Comparison of ENCODE assay signal across 8 mouse cellular contexts in the genomic region with DNA sequence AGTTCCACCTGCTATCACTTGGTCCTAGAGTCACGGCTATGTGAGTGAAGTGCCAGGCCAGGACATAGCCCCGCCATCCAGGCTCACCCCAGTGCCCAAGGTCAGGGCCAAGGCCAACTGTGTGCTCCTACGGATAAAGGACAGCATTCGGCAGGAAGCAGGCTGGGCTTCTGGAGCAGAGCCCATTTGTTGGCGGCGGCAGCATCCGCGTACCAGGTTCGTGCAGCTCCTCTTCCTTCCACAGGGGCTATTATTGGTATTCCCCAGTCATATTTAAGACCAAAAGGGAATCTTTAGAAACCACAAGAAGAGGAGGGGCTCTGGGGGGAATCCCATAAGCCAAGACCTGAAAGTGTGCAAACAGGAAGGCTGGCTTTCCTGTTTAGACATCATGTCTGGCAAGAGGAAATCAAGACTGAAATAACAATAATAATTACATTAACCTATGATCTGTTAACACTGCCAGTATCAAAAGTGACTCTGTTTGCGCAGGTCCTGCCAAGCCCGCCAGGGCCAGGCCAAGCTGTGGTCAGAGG.
DNase-seq lines count a peak whose midpoint lies in the region; ATAC-seq and TF ChIP-seq lines count a peak whose summit lies in the region.

No protein-coding gene starts in this region.

- intact Hi-C loops in left cerebral cortex, postnatal 36 days (cut with DNase I): no loop called here

- no peaks in the 10 kb centered on the region for H3K9me3 ChIP-seq in embryonic facial prominence, embryonic 13.5 days
- H3K9me3 ChIP-seq in embryonic facial prominence, embryonic 10.5 days: 0 out of 2 replicates have a peak, but pooled peaks cover 3% of the 10 kb centered on the region
- H3K9me3 ChIP-seq in liver, postnatal 0 days (ENCODE audit: low read length): no peaks in the 10 kb centered on the region

- DNase-seq in embryonic facial prominence, embryonic 10.5 days (ENCODE audit: low spot score): no peak
- DNase-seq in heart, postnatal 4 days: peak; percentile 64
- DNase-seq in liver, postnatal 0 days: peak; percentile 33
- DNase-seq in left cerebral cortex, postnatal 36 days (ENCODE audit: low spot score in 2 of 2): no peak

- WGBS in embryonic facial prominence, embryonic 13.5 days: 66% methylated on average over 11 of the region's 11 CpGs
- WGBS in embryonic facial prominence, embryonic 10.5 days: 74% methylated on average over 11 of the region's 11 CpGs
- 44% methylated on average over 11 of the region's 11 CpGs for WGBS in liver, postnatal 0 days (ENCODE audit: insufficient replicate concordance)

- H3K27ac ChIP-seq in embryonic facial prominence, embryonic 13.5 days: no peak overlapping the region
- no peak overlapping the region for H3K27ac ChIP-seq in embryonic facial prominence, embryonic 10.5 days (replicated peaks)
- H3K27ac ChIP-seq in liver, postnatal 0 days (ENCODE audit: low read depth): no peak overlapping the region

- no peak for TF ChIP-seq EP300 in liver, postnatal 0 days (IDR thresholded peaks at IDR 0.05; ENCODE audit: low read depth)

- ATAC-seq in embryonic facial prominence, embryonic 13.5 days (ENCODE audit: insufficient number of reproducible peaks, insufficient read depth, low FRiP score, low TSS enrichment, low read depth): 0 out of 2 replicates have a peak, but pooled peaks have one; percentile 26
- ATAC-seq in activated CD4-positive, CD25-positive, alpha-beta regulatory T cell, adult 4 months: peak; percentile 83
- peak; percentile 48 for ATAC-seq in liver, postnatal 0 days
- ATAC-seq in frontal cortex, adult (ENCODE audit: low TSS enrichment): no peak
- ATAC-seq in cerebellum, adult (ENCODE audit: insufficient number of reproducible peaks, low FRiP score, low TSS enrichment): no peak; the same call in 1 of the 2 replicates

- peaks cover 16% of the 10 kb centered on the region for H3K4me1 ChIP-seq in embryonic facial prominence, embryonic 13.5 days
- peaks cover 19% of the 10 kb centered on the region for H3K4me1 ChIP-seq in embryonic facial prominence, embryonic 10.5 days
- no peaks in the 10 kb centered on the region for H3K4me1 ChIP-seq in liver, postnatal 0 days (ENCODE audit: insufficient read depth)

- peaks cover 6% of the 10 kb centered on the region for H3K27me3 ChIP-seq in embryonic facial prominence, embryonic 13.5 days
- H3K27me3 ChIP-seq in embryonic facial prominence, embryonic 10.5 days (replicated peaks; ENCODE audit: low read depth, poor library complexity, severe bottlenecking): peaks cover 54% of the 10 kb centered on the region
- no peaks in the 10 kb centered on the region for H3K27me3 ChIP-seq in liver, postnatal 0 days (ENCODE audit: insufficient read depth, low read length)

- H3K9ac ChIP-seq in embryonic facial prominence, embryonic 13.5 days: no peak overlapping the region
- no peak overlapping the region for H3K9ac ChIP-seq in liver, postnatal 0 days (replicated peaks)

- no peak overlapping the region for H3K4me3 ChIP-seq in embryonic facial prominence, embryonic 13.5 days
- H3K4me3 ChIP-seq in embryonic facial prominence, embryonic 10.5 days: no peak overlapping the region
- H3K4me3 ChIP-seq in liver, postnatal 0 days (ENCODE audit: low read depth, low read length): no peak overlapping the region

- no peak overlapping the region for H3K4me2 ChIP-seq in embryonic facial prominence, embryonic 13.5 days
- no peak overlapping the region for H3K4me2 ChIP-seq in liver, postnatal 0 days (ENCODE audit: low read depth, low read length)

- no peaks in the 10 kb centered on the region for H3K36me3 ChIP-seq in embryonic facial prominence, embryonic 13.5 days
- no peaks in the 10 kb centered on the region for H3K36me3 ChIP-seq in embryonic facial prominence, embryonic 10.5 days (replicated peaks)
- H3K36me3 ChIP-seq in liver, postnatal 0 days (replicated peaks; ENCODE audit: insufficient read depth, low read length): no peaks in the 10 kb centered on the region

- no peak for TF ChIP-seq CTCF in liver, postnatal 0 days (IDR thresholded peaks at IDR 0.05; ENCODE audit: low read depth)

Comparison
In these comparisons a context has a peak if more than half of its experiments do, and no peak if none do; other contexts are left out.
1. ATAC-seq: peak in embryonic facial prominence, embryonic 13.5 days (single experiment), activated CD4-positive, CD25-positive, alpha-beta regulatory T cell, adult 4 months (single experiment) and liver, postnatal 0 days (single experiment); none in frontal cortex, adult (single experiment) and cerebellum, adult (single experiment).
2. DNase-seq: peak in heart, postnatal 4 days (single experiment) and liver, postnatal 0 days (single experiment); none in embryonic facial prominence, embryonic 10.5 days (single experiment) and left cerebral cortex, postnatal 36 days (0 of 2).